Mouse (Mus musculus) heart, adult 2 months (tissue): Measurements from ENCODE around the gene Ldb3. TPM values are rescaled to one million over a fixed set of nuclear protein-coding genes. Genes with fewer than 3 reads are reported as not detected.
A peak's percentile ranks its signal among the peaks of the same experiment; 100 is the strongest.

Experiments used
- DNase-seq, 2 experiments: peaks; one replicate each; pipeline ENCODE4 v3.0.0; 2021
- H3K27ac ChIP-seq: fragments of 200-600 bp; 2 replicates; pipeline ENCODE4 v1.8.1; 2022
- H3K27me3 ChIP-seq: fragments of 200-500 bp; 2 replicates; pipeline ENCODE4 v1.6.1; 2012; ENCODE audit warnings: mild to moderate bottlenecking, low read length, inconsistent platforms, mixed read lengths; ENCODE audit not compliant: control insufficient read depth, insufficient read depth
- H3K36me3 ChIP-seq: fragments of 200-500 bp; 2 replicates; pipeline ENCODE4 v1.6.1; 2012; ENCODE audit warnings: low read length, inconsistent platforms; ENCODE audit not compliant: control insufficient read depth, insufficient read depth
- H3K4me1 ChIP-seq: fragments of 200-500 bp; 2 replicates; pipeline ENCODE4 v1.6.1; 2011; ENCODE audit warnings: low read length; ENCODE audit not compliant: control insufficient read depth, insufficient read depth
- H3K4me3 ChIP-seq: fragments of 200-600 bp; 2 replicates; pipeline ENCODE4 v1.8.1; 2022
- H3K79me2 ChIP-seq: fragments of 200-500 bp; replicated peaks from 2 replicates; pipeline ENCODE4 v1.6.1; 2012; ENCODE audit warnings: mild to moderate bottlenecking, inconsistent platforms, low read length, moderate library complexity, mixed read lengths; ENCODE audit not compliant: control insufficient read depth, insufficient read depth
- H3K9ac ChIP-seq: fragments of 200-500 bp; 2 replicates; pipeline ENCODE4 v1.6.1; 2012; ENCODE audit warnings: low read depth, mild to moderate bottlenecking, control low read depth, inconsistent platforms, low read length, mixed read lengths
- CTCF ChIP-seq: fragments of 200-600 bp; IDR thresholded peaks from 2 replicates; pipeline ENCODE4 v1.8.1; 2022; ENCODE audit warnings: antibody characterized with exemption, mild to moderate bottlenecking, moderate library complexity
- EP300 ChIP-seq: fragments of 200-500 bp; IDR thresholded peaks from 2 replicates; pipeline ENCODE4 v1.6.1; 2011; ENCODE audit warnings: low read depth, low read length, control low read depth; ENCODE audit not compliant: insufficient read depth
- POLR2A ChIP-seq: fragments of 200-500 bp; IDR thresholded peaks from 2 replicates; pipeline ENCODE4 v1.6.1; 2011; ENCODE audit warnings: mild to moderate bottlenecking, low read depth, low read length, control low read depth; ENCODE audit not compliant: insufficient read depth
- WGBS: fragments of 180-500 bp; shearing (Covaris S2); methylation state at CpG from one replicate; pipeline ENCODE4 v1.1.7; 2018; 5-methylcytosine and 5-hydroxymethylcytosine counted together
- intact Hi-C: fragments of 180-260 bp; cut with DNase I; formaldehyde crosslinking; loops from one replicate; pipeline ENCODE4 v1.15.1; 2025
- polyA plus RNA-seq: library from polyadenylated mRNA; depleted of rRNA; stranded (reverse); fragments of >200 nt; gene quantifications from 2 replicates; pipeline ENCODE4 v1.2.3, GENCODE M21; 2012; rRNA removed
- total RNA-seq, 2 experiments: library from RNA; stranded (reverse); gene quantifications; 2 replicates each; pipeline ENCODE4 v1.2.3; 2021

Ldb3 gene
- total and polyA plus RNA-seq, 3 experiments: 940 to 1,138 (median 1,084) TPM

GRCm38 (mm10) chr14:34486169-34486568, 102.3 kb downstream of the Ldb3 start:
- 38% methylated on average over 8 of the region's 8 CpGs for WGBS
- Histone ChIP-seq H3K79me2 (no peaks in the 10 kb centered on the region; the same call in 1 of the 2 replicates), H3K27me3 (no peaks in the 10 kb centered on the region), H3K4me3 (no peak overlapping the region), H3K9ac (no peak overlapping the region), H3K4me1 (peaks cover 16% of the 10 kb centered on the region), H3K27ac (no peak overlapping the region; the same call in 1 of the 2 replicates), H3K36me3 (peaks cover 31% of the 10 kb centered on the region)
- DNase-seq: no peak
- intact Hi-C loops: no loop called here
- TF ChIP-seq POLR2A (no peak), CTCF (peak; percentile 43)

GRCm38 (mm10) chr14:34483469-34484341, 104.8 kb downstream of the Ldb3 start:
- Histone ChIP-seq H3K4me3 (no peak overlapping the region), H3K27ac (no peak overlapping the region; the same call in 1 of the 2 replicates), H3K27me3 (no peaks in the 10 kb centered on the region), H3K36me3 (peaks cover 26% of the 10 kb centered on the region), H3K4me1 (peaks cover 14% of the 10 kb centered on the region), H3K79me2 (peaks cover 2% of the 10 kb centered on the region; the same call in 1 of the 2 replicates), H3K9ac (0 out of 2 replicates have a peak overlapping the region, but pooled peaks have one; percentile 30)
- no peak for TF ChIP-seq EP300
- TF ChIP-seq CTCF: no peak
- TF ChIP-seq POLR2A: no peak
- intact Hi-C loops: no loop called here
- 40% methylated on average over 6 of the region's 6 CpGs for WGBS
- DNase-seq: no peak

Other genes starting within 250 kb of the Ldb3 start
- gene Fam25c, start 233.2 kb downstream of the Ldb3 start, total RNA-seq: not detected
- not detected in 2 replicates for gene Fam25c, start 233.2 kb downstream of the Ldb3 start, polyA plus RNA-seq
- gene Sncg, start 213.9 kb downstream of the Ldb3 start, total RNA-seq: 10 to 100 TPM; 11.5 to 12.9 TPM
- 14.2 and 15.2 TPM in 2 replicates for gene Sncg, start 213.9 kb downstream of the Ldb3 start, polyA plus RNA-seq
- gene Mmrn2, start 213.2 kb downstream of the Ldb3 start, total RNA-seq: 10 to 100 TPM; 30.4 to 44.1 TPM
- gene Mmrn2, start 213.2 kb downstream of the Ldb3 start, polyA plus RNA-seq: 17.6 and 29.4 TPM in 2 replicates
- 10 to 100 TPM; 58.4 to 62.5 TPM for gene Bmpr1a, start 85.3 kb downstream of the Ldb3 start, total RNA-seq
- gene Bmpr1a, start 85.3 kb downstream of the Ldb3 start, polyA plus RNA-seq: 13.8 and 38.2 TPM in 2 replicates
- not detected for gene 9230112D13Rik, start 65.9 kb downstream of the Ldb3 start, total RNA-seq
- not detected in 2 replicates for gene 9230112D13Rik, start 65.9 kb downstream of the Ldb3 start, polyA plus RNA-seq
- 1 to 10 TPM; 2.4 to 2.6 TPM for gene Opn4, start 11.5 kb upstream of the Ldb3 start, total RNA-seq
- gene Opn4, start 11.5 kb upstream of the Ldb3 start, polyA plus RNA-seq: 7.9 and 9.2 TPM in 2 replicates
- gene Wapl, start 85.2 kb upstream of the Ldb3 start, total RNA-seq: 10 to 100 TPM; 35.5 to 40.6 TPM
- 6.6 and 15.2 TPM in 2 replicates for gene Wapl, start 85.2 kb upstream of the Ldb3 start, polyA plus RNA-seq
- gene Grid1, start 231.4 kb upstream of the Ldb3 start, total RNA-seq: not detected
- gene Grid1, start 231.4 kb upstream of the Ldb3 start, polyA plus RNA-seq: 0.03 and 0.04 TPM in 2 replicates